Mouse (Mus musculus) embryonic fibroblast, embryonic 13.5 days (primary cell): ENCODE data around the gene Nr5a1. TPM values are rescaled to one million over a fixed set of nuclear protein-coding genes. Genes with fewer than 3 reads are reported as not detected.

ENCODE experiments used
- H3K27ac ChIP-seq: 2 replicates; pipeline ENCODE4 v1.5.1; 2012; ENCODE audit warnings: low read length, control low read depth, inconsistent platforms; ENCODE audit not compliant: insufficient read depth
- H3K4me1 ChIP-seq: 2 replicates; pipeline ENCODE4 v1.6.1; 2011; ENCODE audit warnings: low read length; ENCODE audit not compliant: control insufficient read depth, insufficient read depth
- H3K4me3 ChIP-seq: 2 replicates; pipeline ENCODE4 v1.5.1; 2011; ENCODE audit warnings: mild to moderate bottlenecking, control low read depth, low read length; ENCODE audit not compliant: insufficient read depth
- CTCF ChIP-seq: IDR thresholded peaks from 2 replicates; pipeline ENCODE4 v1.5.1; 2011; ENCODE audit warnings: mild to moderate bottlenecking, control low read depth, low read length, moderate library complexity, borderline replicate concordance; ENCODE audit not compliant: insufficient read depth
- POLR2A ChIP-seq: IDR thresholded peaks from 2 replicates; pipeline ENCODE4 v1.6.1; 2011; ENCODE audit warnings: low read depth, mild to moderate bottlenecking, control low read depth, low read length, moderate library complexity
- polyA plus RNA-seq: library from polyadenylated mRNA; stranded (reverse); fragments of >200 nt; gene quantifications from 2 replicates; pipeline ENCODE4 v1.2.4, GENCODE M21; 2011; ENCODE audit warnings: low read depth; ENCODE audit not compliant: missing spikeins, insufficient read length

Nr5a1 gene
- polyA plus RNA-seq, 1 experiment: not detected

DNA sequence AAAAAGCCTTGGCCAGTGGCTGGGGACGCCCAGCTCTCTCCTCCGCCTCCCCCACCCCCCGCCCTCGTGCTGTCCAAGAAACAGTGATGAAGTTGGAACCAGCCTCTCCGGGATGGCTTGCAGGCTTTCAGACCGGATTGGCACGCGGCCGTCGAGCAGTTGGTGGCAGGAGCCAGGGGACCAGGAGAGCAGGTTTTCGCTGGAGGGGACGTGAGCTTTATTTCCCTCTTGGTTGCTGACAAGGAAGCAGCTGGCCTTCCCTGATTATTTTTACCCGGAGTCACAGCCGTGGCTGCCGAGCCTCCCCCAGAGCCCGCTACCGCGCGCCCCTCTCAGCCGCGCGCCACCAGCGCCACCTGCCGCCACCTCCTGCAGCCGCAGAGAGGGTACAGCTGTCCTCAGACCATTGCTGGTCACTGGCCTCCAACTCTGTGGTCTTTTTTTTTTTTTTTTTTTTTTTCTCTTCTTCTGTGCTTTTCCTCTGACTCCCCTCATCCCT, 56.0 kb downstream of the Nr5a1 start:
- no peaks in the 10 kb centered on the region for H3K4me1 ChIP-seq
- no peak overlapping the region for H3K27ac ChIP-seq
- H3K4me3 ChIP-seq: peak overlapping the region; percentile 37
- TF ChIP-seq CTCF (peak; percentile 90), POLR2A (no peak)

DNA sequence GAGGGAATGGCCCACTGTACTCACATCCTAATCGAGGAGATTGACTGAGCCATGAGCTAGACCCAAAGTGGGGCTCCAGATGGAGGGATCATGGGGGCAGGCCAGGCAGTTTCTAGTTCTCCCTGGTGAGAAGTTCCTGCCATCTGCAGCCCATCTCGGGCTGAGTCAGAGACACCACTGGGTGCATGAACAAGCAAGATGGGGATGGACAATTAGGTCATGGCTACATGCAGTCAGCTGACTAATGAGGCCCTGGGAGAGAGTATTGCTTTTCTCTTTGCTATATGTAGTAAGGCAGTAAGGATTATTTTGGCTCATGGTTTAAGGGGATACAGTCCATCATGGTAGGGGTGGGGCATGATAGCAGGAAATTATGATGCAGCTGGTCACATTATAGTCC, 60.6 kb downstream of the Nr5a1 start:
- Histone ChIP-seq H3K4me1 (no peaks in the 10 kb centered on the region), H3K27ac (no peak overlapping the region), H3K4me3 (no peak overlapping the region)
- TF ChIP-seq POLR2A (no peak), CTCF (no peak)

- H3K4me1 ChIP-seq: no peaks in the 10 kb centered on the region
- H3K4me3 ChIP-seq: no peak overlapping the region
- TF ChIP-seq CTCF (no peak), POLR2A (no peak)
- no peak overlapping the region for H3K27ac ChIP-seq
These were observed 61.1 kb downstream of the Nr5a1 start for GRCm38 (mm10) chr2:38653293-38653619.

DNA sequence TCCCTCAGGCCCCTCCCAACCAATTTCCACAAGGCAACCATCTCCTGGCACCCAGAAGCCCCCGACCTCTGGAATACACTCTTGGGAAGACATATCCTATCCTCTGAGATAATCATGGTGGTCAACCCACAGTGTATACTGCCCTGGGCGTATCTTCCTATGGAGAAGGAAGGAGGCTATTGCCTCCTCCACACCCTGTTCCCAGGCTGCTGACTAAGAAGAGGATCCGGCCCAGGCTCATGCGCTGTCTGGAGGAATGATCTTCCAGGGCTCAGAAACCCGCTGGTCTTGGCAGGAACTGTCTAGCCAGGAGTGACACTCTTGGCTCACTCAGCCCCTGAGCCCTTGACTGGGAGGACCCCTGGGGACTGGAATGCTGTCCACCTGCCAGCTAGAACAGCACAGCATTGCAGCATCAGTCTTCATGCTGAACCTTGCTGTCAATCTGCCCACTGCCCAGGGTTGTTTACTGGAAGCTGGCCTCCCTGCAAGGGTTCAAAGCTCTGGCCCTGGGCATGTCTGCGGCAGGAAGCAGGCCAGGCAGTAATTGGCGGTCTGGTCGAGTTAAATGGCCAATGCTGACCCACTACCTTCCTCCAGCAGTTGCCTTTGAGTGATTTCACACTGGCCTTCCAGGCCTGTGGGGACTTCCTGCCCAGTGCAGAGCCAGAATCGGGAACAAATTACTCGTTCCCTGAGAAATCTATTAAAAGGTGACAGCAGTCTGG, 61.6 kb downstream of the Nr5a1 start:
- Histone ChIP-seq H3K4me1 (no peaks in the 10 kb centered on the region), H3K27ac (no peak overlapping the region), H3K4me3 (no peak overlapping the region)
- TF ChIP-seq CTCF: no peak
- TF ChIP-seq POLR2A: no peak

DNA sequence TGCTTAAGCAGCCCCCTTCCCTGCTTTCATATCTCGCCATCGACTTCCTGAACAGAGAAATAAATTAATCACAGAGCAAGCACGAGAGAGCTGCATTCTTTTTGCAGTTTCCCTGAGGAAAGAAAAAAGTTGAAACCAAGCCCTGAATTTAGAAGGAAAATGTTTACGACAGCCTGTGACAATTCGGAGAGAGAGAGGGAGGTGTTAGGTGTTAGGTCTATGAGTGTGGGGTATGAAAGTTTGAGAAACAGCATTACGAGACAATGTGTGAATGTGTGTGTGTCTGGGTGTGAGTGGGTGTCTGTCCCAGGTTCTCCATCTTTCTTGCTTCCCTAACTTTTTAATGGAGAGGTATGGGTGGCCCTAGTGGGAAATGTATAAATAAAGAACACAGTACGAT, 62.2 kb downstream of the Nr5a1 start:
- TF ChIP-seq POLR2A (no peak), CTCF (no peak)
- no peak overlapping the region for H3K4me3 ChIP-seq
- H3K4me1 ChIP-seq: no peaks in the 10 kb centered on the region
- H3K27ac ChIP-seq: no peak overlapping the region

- TF ChIP-seq CTCF (no peak), POLR2A (no peak)
- no peak overlapping the region for H3K4me3 ChIP-seq
- H3K27ac ChIP-seq: no peak overlapping the region
- H3K4me1 ChIP-seq: no peaks in the 10 kb centered on the region
These were observed 64.0 kb downstream of the Nr5a1 start for GRCm38 (mm10) chr2:38650340-38650739.

DNA sequence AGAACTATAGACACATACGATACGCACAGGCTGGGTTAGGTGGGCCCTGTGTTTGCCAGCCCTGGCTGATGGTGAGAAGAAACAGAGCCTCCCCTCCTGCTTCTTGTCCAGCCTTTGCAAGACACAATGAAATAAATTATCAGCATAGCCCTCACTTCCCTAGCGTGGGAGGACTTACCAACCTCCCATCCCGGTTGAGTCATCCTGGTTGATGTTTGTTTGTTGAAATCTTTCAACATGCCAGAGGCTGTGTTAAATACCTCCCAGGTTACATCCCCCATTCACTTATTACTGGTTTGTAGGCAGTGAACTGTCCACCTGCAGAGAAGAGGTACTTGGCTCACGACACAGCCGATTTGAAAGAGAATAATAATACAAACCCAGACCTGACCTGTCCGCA, 66.7 kb downstream of the Nr5a1 start:
- no peak overlapping the region for H3K27ac ChIP-seq
- 0 out of 2 replicates have a peak, but pooled peaks cover 3% of the 10 kb centered on the region for H3K4me1 ChIP-seq
- TF ChIP-seq CTCF: no peak
- no peak for TF ChIP-seq POLR2A
- H3K4me3 ChIP-seq: no peak overlapping the region

DNA sequence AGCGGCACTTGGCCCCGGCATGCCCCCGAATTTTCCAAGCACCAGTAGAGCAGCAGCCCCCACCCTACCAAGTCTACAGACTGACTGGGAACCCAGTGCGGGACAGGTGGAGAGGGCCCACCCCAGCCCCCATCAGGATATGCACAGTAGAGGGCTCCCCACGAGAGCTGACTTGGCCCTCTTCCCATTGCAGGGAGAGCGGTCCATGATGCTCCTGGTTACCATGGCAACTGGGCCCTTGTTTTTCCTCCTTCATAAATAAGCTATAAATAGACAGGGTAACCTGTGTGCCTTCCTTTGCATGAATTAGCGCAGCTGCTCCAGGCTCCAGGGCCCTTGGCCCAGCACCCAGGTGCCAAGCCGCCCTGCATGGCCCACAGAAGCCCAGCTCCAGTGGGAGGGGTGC, 67.1 kb downstream of the Nr5a1 start:
- Histone ChIP-seq H3K4me3 (no peak overlapping the region), H3K27ac (no peak overlapping the region), H3K4me1 (peaks cover 4% of the 10 kb centered on the region; the same call in 1 of the 2 replicates)
- TF ChIP-seq CTCF: no peak
- TF ChIP-seq POLR2A: no peak

GRCm38 (mm10) chr2:38645936-38646335, 68.4 kb downstream of the Nr5a1 start:
- Histone ChIP-seq H3K4me3 (no peak overlapping the region), H3K27ac (no peak overlapping the region), H3K4me1 (peaks cover 7% of the 10 kb centered on the region; the same call in 1 of the 2 replicates)
- TF ChIP-seq CTCF: peak; percentile 32; the same call in 1 of the 2 replicates
- TF ChIP-seq POLR2A: no peak

DNA sequence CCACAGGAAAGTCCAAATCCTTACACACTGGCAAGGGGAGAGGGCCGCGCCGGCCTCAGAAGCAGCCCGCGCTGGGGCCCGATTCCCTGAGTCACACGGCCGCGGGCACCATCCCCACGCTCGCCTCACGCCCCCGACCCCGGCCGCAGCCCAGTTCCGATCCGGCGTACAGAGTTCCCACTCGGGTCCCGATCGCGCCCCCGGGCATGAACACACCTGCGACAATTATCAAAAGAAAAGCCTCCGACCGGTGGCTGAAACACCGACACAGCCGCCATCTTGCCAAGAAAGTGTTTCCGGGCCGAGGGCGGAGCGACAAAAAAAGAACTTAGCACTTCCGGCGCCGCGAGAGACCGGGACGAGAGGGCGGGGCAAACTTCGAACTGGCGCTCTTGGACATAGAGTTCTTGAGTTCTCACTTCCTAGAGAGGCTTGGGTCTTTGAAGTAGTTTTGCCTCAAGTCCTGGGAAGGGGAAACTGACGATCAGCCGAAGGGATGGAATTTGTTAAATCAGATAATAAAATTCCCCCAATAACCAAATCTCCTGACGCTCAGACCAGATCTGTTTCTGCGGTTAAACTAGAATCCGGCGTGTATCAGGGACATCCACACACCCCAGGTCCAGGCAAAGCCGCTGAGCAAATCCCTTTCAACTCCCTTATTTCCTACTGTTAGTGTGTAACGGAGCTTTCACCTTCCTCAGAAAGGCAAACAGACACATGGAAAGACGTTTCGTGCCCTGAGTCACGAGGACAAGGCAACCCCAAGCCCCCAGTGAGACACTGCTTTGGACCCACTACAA, 70.5 kb downstream of the Nr5a1 start, which contains the start of gene Psmb7:
Gene Psmb7 (minus strand): TSS at position 463 of the 803 bp plus-strand sequence.
- Histone ChIP-seq H3K4me3 (peak within 1 kb of the TSS; percentile 97), H3K27ac (no peak within 1 kb of the TSS), H3K4me1 (peaks cover 7% of the 10 kb centered on the region; the same call in 1 of the 2 replicates)
- TF ChIP-seq POLR2A (peak; percentile 62), CTCF (no peak)

Other genes with a start within 250 kb of the Nr5a1 start
- gene Nek6, start 202.9 kb downstream of the Nr5a1 start, polyA plus RNA-seq: 38.1 and 52.3 TPM in 2 replicates
- 177 and 184 TPM in 2 replicates for gene Psmb7, start 70.5 kb downstream of the Nr5a1 start, polyA plus RNA-seq
- gene Nr6a1, start 213.1 kb upstream of the Nr5a1 start, polyA plus RNA-seq: 3.1 and 4.3 TPM in 2 replicates
- 0.70 and 4.3 TPM in 2 replicates for gene Olfml2a, start 217.4 kb upstream of the Nr5a1 start, polyA plus RNA-seq